Mouse (Mus musculus): ENCODE measurements around the gene Klk1b24. TPM values are rescaled to one million over a fixed set of nuclear protein-coding genes. Genes with fewer than 3 reads are reported as not detected.
"Not testable (repeated sequence)": the region's sequence is repeated elsewhere in the genome, so short reads cannot be mapped to it uniquely, and the experiment has no call there.

Gene Klk1b24
- polyA plus RNA-seq, 1 experiment from 2014 or later: not detected

DNA sequence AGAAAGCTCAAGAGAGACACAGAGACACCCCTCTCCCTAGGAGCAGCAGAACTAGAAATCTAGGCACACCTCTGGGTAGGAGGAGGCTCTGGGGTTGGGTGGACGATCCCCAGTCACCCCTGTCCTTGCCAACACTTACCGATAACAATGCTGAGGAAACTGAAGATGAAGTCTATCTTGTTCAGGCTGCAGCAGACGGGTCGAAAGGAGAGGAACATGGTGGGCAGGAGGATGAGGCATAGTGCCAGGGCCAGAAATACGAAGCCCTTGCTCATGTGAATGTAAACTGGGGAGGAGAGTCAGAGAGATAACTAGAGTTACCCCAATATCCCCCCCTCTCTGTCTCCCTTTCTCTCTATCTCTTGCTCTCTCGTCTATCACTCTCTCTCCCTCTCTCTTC is 34.3 kb downstream of the Klk1b24 start:
- H3K4me3 ChIP-seq (ENCODE audit: low read depth, low read length); H3K9me3 ChIP-seq (replicated peaks; ENCODE audit: control insufficient read depth, low read length); H3K27ac ChIP-seq (ENCODE audit: low read length); H3K36me3 ChIP-seq (ENCODE audit: control insufficient read depth, insufficient read depth); H3K27me3 ChIP-seq (ENCODE audit: control insufficient read depth, insufficient read depth, low read depth, low read length); H3K9ac ChIP-seq (ENCODE audit: low read depth, low read length); H3K4me2 ChIP-seq (ENCODE audit: low read depth, low read length); H3K4me1 ChIP-seq (ENCODE audit: control insufficient read depth, low read depth, low read length); ATAC-seq (ENCODE audit: low read depth): not testable (repeated sequence)
- WGBS (ENCODE audit: insufficient replicate concordance): 58% methylated on average over 6 of the region's 6 CpGs

DNA sequence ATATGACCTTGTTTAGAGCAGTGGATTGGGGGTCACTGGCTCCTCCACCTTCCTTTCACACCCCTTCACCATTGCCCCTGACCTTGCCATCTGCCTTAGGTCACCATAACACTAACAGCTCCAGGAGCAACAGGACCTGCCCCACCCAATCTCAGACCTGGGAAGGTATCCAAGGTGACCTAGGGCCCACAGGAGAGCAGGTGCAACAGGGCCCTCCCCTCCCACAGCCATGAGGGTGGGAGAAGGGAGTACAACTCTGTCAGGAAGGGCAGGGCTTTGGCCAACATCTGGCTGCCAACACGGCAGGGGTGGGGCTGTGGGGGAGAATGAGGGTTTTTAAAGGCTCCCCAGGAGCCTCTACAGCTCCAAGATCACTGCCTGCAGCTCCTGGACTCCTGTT is 37.0 kb downstream of the Klk1b24 start, which contains the start of gene Klk1:
Gene Klk1 (plus strand): TSS at position 285 of the 400 bp plus-strand sequence.
- Histone ChIP-seq H3K27ac (ENCODE audit: low read length) (no peak within 1 kb of the TSS), H3K9ac (ENCODE audit: low read depth, low read length) (no peak within 1 kb of the TSS), H3K9me3 (replicated peaks; ENCODE audit: control insufficient read depth, low read length) (no peaks in the 10 kb centered on the region), H3K36me3 (ENCODE audit: control insufficient read depth, insufficient read depth) (no peaks in the 10 kb centered on the region), H3K4me1 (ENCODE audit: control insufficient read depth, low read depth, low read length) (no peaks in the 10 kb centered on the region), H3K4me3 (ENCODE audit: low read depth, low read length) (no peak within 1 kb of the TSS), H3K4me2 (ENCODE audit: low read depth, low read length) (no peak within 1 kb of the TSS), H3K27me3 (ENCODE audit: control insufficient read depth, insufficient read depth, low read depth, low read length) (no peaks in the 10 kb centered on the region)
- no peak for ATAC-seq (ENCODE audit: low read depth)
- WGBS (ENCODE audit: insufficient replicate concordance): 26% methylated on average over 1 of the region's 1 CpGs

DNA sequence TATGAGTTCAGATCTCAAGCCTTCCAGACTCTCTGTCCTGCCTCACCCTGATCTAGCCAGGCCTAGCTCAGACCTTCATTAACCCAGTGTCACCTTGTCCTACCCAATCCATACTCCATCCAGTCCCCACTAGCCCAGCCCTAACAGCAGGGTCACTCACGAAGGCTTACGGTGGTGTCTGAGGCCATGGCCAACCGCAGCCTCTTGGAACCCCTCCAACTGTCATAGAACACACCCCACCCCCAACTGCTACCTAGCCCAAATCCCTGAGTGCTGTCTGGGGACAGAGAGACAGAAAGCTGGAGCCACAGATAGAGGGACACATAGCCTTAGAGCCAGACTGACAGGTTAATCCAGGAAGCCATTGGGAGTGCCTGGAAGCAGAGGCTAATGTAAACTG is 47.9 kb downstream of the Klk1b24 start, which contains the start of gene Gm36864:
Gene Gm36864 (plus strand): TSS at position 269 of the 400 bp plus-strand sequence.
- no peaks in the 10 kb centered on the region for H3K4me1 ChIP-seq (ENCODE audit: control insufficient read depth, low read depth, low read length)
- H3K4me3 ChIP-seq (ENCODE audit: low read depth, low read length): no peak within 1 kb of the TSS
- no peaks in the 10 kb centered on the region for H3K9me3 ChIP-seq (replicated peaks; ENCODE audit: control insufficient read depth, low read length)
- no peak for ATAC-seq (ENCODE audit: low read depth)
- no peak within 1 kb of the TSS for H3K9ac ChIP-seq (ENCODE audit: low read depth, low read length)
- H3K27me3 ChIP-seq (ENCODE audit: control insufficient read depth, insufficient read depth, low read depth, low read length): no peaks in the 10 kb centered on the region
- no peak within 1 kb of the TSS for H3K27ac ChIP-seq (ENCODE audit: low read length)
- no peak within 1 kb of the TSS for H3K4me2 ChIP-seq (ENCODE audit: low read depth, low read length)
- 63% methylated on average over 3 of the region's 3 CpGs for WGBS (ENCODE audit: insufficient replicate concordance)
- H3K36me3 ChIP-seq (ENCODE audit: control insufficient read depth, insufficient read depth): no peaks in the 10 kb centered on the region

DNA sequence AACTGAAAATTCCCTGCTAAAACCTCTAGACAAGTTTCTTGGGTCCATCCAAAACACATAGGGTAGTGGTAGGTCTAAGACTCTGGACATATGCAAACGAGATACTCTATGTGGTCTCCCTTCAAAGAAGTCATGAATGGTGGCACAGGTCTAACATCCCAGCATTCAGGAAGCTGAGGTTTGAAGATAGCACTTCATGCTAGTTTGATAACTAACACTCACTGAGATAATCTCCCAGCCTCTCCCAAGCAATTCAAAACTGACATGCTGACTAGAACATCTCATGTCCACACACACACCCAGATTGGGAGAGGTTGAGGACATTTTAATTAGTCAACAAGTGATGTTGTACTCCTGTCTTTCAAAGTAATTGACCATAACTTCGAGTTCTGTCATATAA is 51.9 kb downstream of the Klk1b24 start:
- Histone ChIP-seq H3K9ac (ENCODE audit: low read depth, low read length) (no peak overlapping the region), H3K27ac (ENCODE audit: low read length) (no peak overlapping the region), H3K4me1 (ENCODE audit: control insufficient read depth, low read depth, low read length) (no peaks in the 10 kb centered on the region), H3K4me2 (ENCODE audit: low read depth, low read length) (no peak overlapping the region), H3K36me3 (ENCODE audit: control insufficient read depth, insufficient read depth) (no peaks in the 10 kb centered on the region), H3K9me3 (replicated peaks; ENCODE audit: control insufficient read depth, low read length) (no peaks in the 10 kb centered on the region), H3K4me3 (ENCODE audit: low read depth, low read length) (no peak overlapping the region), H3K27me3 (ENCODE audit: control insufficient read depth, insufficient read depth, low read depth, low read length) (no peaks in the 10 kb centered on the region)
- WGBS (ENCODE audit: insufficient replicate concordance): 20% methylated on average over 2 of the region's 2 CpGs
- ATAC-seq (ENCODE audit: low read depth): no peak

DNA sequence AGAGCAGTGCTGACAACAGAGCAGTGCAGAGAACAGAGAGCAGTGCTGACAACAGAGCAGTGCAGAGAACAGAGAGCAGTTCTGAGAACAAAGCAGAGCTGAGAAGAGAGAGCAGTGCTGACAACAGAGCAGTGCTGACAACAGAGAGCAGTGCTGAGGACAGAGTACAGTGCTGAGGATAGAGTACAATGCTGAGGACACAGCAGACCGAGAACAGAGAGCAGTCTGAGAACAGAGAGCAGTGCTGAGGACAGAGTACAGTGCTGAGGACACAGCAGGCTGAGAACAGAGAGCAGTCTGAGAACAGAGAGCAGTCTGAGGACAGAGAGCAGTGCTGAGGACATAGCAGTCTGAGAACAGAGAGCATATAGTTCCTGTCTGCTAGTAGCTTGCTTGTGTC is 52.7 kb downstream of the Klk1b24 start:
- Histone ChIP-seq H3K36me3 (ENCODE audit: control insufficient read depth, insufficient read depth) (no peaks in the 10 kb centered on the region), H3K4me3 (ENCODE audit: low read depth, low read length) (no peak overlapping the region), H3K4me2 (ENCODE audit: low read depth, low read length) (no peak overlapping the region), H3K9ac (ENCODE audit: low read depth, low read length) (no peak overlapping the region), H3K27ac (ENCODE audit: low read length) (no peak overlapping the region), H3K4me1 (ENCODE audit: control insufficient read depth, low read depth, low read length) (peaks cover 6% of the 10 kb centered on the region), H3K27me3 (ENCODE audit: control insufficient read depth, insufficient read depth, low read depth, low read length) (no peaks in the 10 kb centered on the region), H3K9me3 (replicated peaks; ENCODE audit: control insufficient read depth, low read length) (no peaks in the 10 kb centered on the region)
- 29% methylated on average over 1 of the region's 1 CpGs for WGBS (ENCODE audit: insufficient replicate concordance)
- ATAC-seq (ENCODE audit: low read depth): peak; percentile 65; the same call in 1 of the 2 replicates

DNA sequence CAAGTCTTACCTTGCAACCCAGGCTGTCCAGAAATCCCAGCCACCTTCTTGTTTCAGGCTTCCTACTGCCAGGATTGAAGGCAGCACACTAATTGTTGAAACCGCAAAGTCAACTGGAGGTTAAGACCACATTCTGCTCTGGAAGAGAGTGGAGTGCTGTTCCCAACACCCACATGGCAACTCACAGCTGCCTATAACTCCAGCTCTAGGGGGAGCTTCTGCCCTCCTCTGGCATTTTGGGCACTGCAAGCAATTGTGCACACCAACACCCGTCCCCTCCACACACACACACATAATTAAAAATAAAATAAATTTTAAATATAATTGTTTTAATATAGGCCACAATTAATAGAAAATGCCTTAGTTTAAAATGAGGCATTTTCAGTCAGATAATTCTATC is 53.1 kb downstream of the Klk1b24 start:
- no peak overlapping the region for H3K4me2 ChIP-seq (ENCODE audit: low read depth, low read length)
- H3K4me1 ChIP-seq (ENCODE audit: control insufficient read depth, low read depth, low read length): peaks cover 6% of the 10 kb centered on the region
- 47% methylated on average over 2 of the region's 2 CpGs for WGBS (ENCODE audit: insufficient replicate concordance)
- H3K4me3 ChIP-seq (ENCODE audit: low read depth, low read length): no peak overlapping the region
- no peaks in the 10 kb centered on the region for H3K9me3 ChIP-seq (replicated peaks; ENCODE audit: control insufficient read depth, low read length)
- H3K36me3 ChIP-seq (ENCODE audit: control insufficient read depth, insufficient read depth): no peaks in the 10 kb centered on the region
- ATAC-seq (ENCODE audit: low read depth): no peak
- no peak overlapping the region for H3K9ac ChIP-seq (ENCODE audit: low read depth, low read length)
- H3K27me3 ChIP-seq (ENCODE audit: control insufficient read depth, insufficient read depth, low read depth, low read length): no peaks in the 10 kb centered on the region
- no peak overlapping the region for H3K27ac ChIP-seq (ENCODE audit: low read length)

Other genes starting within 250 kb of the Klk1b24 start
- not detected in 2 replicates for gene Klk1b8, start 237.6 kb upstream of the Klk1b24 start, polyA plus RNA-seq (2015; fragmentation: Nextera tagmentation; extraction: Ambion mirVana)
- not detected in 2 replicates for gene Klk1b1, start 221.5 kb upstream of the Klk1b24 start, polyA plus RNA-seq (2015; fragmentation: Nextera tagmentation; extraction: Ambion mirVana)
- gene Klk1b9, start 212.2 kb upstream of the Klk1b24 start, polyA plus RNA-seq (2015; fragmentation: Nextera tagmentation; extraction: Ambion mirVana): not detected in 2 replicates
- not detected in 2 replicates for gene Klk1b11, start 192.4 kb upstream of the Klk1b24 start, polyA plus RNA-seq (2015; fragmentation: Nextera tagmentation; extraction: Ambion mirVana)
- gene Klk1b26, start 176.1 kb upstream of the Klk1b24 start, polyA plus RNA-seq (2015; fragmentation: Nextera tagmentation; extraction: Ambion mirVana): 0.26 TPM in 1 of 2 replicates, not detected in the other
- not detected in 2 replicates for gene Klk1b27, start 135.9 kb upstream of the Klk1b24 start, polyA plus RNA-seq (2015; fragmentation: Nextera tagmentation; extraction: Ambion mirVana)
- gene Klk1b21, start 85.9 kb upstream of the Klk1b24 start, polyA plus RNA-seq (2015; fragmentation: Nextera tagmentation; extraction: Ambion mirVana): not detected in 2 replicates
- gene Klk1b22, start 75.6 kb upstream of the Klk1b24 start, polyA plus RNA-seq (2015; fragmentation: Nextera tagmentation; extraction: Ambion mirVana): not detected in 2 replicates
- 0.06 TPM in 1 of 2 replicates, not detected in the other for gene Klk1b16, start 51.5 kb upstream of the Klk1b24 start, polyA plus RNA-seq (2015; fragmentation: Nextera tagmentation; extraction: Ambion mirVana)
- not detected in 2 replicates for gene Klk1b3, start 10.0 kb downstream of the Klk1b24 start, polyA plus RNA-seq (2015; fragmentation: Nextera tagmentation; extraction: Ambion mirVana)
- gene Klk1b4, start 19.2 kb downstream of the Klk1b24 start, polyA plus RNA-seq (2015; fragmentation: Nextera tagmentation; extraction: Ambion mirVana): 0.11 TPM in 1 of 2 replicates, not detected in the other
- not detected in 2 replicates for gene Klk1b5, start 27.7 kb downstream of the Klk1b24 start, polyA plus RNA-seq (2015; fragmentation: Nextera tagmentation; extraction: Ambion mirVana)
- 1.1 TPM in 1 of 2 replicates, not detected in the other for gene Klk1, start 37.1 kb downstream of the Klk1b24 start, polyA plus RNA-seq (2015; fragmentation: Nextera tagmentation; extraction: Ambion mirVana)
- not detected in 2 replicates for gene Gm36864, start 47.9 kb downstream of the Klk1b24 start, polyA plus RNA-seq (2015; fragmentation: Nextera tagmentation; extraction: Ambion mirVana)
- gene 1700028J19Rik, start 58.5 kb downstream of the Klk1b24 start, polyA plus RNA-seq (2015; fragmentation: Nextera tagmentation; extraction: Ambion mirVana): 1.1 and 1.2 TPM in 2 replicates
- 23.4 and 24.6 TPM in 2 replicates for gene 2410002F23Rik, start 58.5 kb downstream of the Klk1b24 start, polyA plus RNA-seq (2015; fragmentation: Nextera tagmentation; extraction: Ambion mirVana)
- gene Acp4, start 69.1 kb downstream of the Klk1b24 start, polyA plus RNA-seq (2015; fragmentation: Nextera tagmentation; extraction: Ambion mirVana): not detected in 2 replicates
- gene Gm15517, start 73.2 kb downstream of the Klk1b24 start, polyA plus RNA-seq (2015; fragmentation: Nextera tagmentation; extraction: Ambion mirVana): not detected in 2 replicates
- 0.44 and 0.46 TPM in 2 replicates for gene Clec11a, start 118.7 kb downstream of the Klk1b24 start, polyA plus RNA-seq (2015; fragmentation: Nextera tagmentation; extraction: Ambion mirVana)
- gene Shank1, start 122.0 kb downstream of the Klk1b24 start, polyA plus RNA-seq (2015; fragmentation: Nextera tagmentation; extraction: Ambion mirVana): 0.01 and 0.02 TPM in 2 replicates
- 0.04 TPM in 1 of 2 replicates, not detected in the other for gene Syt3, start 195.9 kb downstream of the Klk1b24 start, polyA plus RNA-seq (2015; fragmentation: Nextera tagmentation; extraction: Ambion mirVana)
- gene 1700008O03Rik, start 197.6 kb downstream of the Klk1b24 start, polyA plus RNA-seq (2015; fragmentation: Nextera tagmentation; extraction: Ambion mirVana): 0.20 TPM in 1 of 2 replicates, not detected in the other
- not detected in 2 replicates for gene Lrrc4b, start 240.8 kb downstream of the Klk1b24 start, polyA plus RNA-seq (2015; fragmentation: Nextera tagmentation; extraction: Ambion mirVana)